Mouse (Mus musculus): Measurements from ENCODE around the gene Pcnx. TPM values are rescaled to one million over a fixed set of nuclear protein-coding genes. Genes with fewer than 3 reads are reported as not detected.

The Pcnx gene
- polyA plus RNA-seq, 1 experiment: not detected

DNA sequence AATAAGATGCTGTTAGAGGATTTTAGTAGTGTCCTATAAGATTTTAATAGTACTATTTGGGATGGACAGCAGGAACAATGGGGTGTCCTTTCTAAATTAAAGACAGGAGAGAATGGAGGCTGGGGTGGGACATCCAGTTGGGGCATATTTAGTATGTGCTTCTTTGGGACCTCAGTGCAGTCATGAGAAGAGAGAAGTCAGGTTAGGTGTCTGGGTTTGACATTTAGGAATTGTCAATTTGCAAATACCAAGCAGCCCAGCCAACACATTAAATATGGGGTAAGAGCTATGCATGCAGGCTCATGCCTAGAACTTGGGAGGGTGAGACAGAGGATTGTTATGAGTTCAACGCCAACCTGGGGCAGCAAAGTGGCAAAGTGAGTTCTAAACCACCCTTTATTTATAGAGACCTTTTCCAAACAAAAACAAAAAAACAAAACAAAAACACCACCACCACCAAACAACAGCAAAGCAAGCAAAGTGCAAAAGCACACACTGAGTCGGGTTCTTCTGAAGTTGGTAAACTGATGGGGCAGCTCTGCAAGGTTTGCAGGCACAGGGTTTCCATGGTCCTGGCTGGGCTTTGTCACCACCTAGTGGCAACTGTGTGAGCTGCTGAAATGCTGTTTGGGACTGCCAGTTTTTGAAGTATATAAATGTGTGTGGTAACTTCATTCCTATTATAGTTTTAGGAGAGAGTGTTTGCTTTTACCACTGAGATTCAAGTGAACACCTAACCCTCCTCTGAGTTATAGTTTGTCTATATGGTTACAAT lies 55.5 kb downstream of the Pcnx start:
- no peak for TF ChIP-seq GATA1 (IDR thresholded peaks at IDR 0.05; ENCODE audit: low read length)

DNA sequence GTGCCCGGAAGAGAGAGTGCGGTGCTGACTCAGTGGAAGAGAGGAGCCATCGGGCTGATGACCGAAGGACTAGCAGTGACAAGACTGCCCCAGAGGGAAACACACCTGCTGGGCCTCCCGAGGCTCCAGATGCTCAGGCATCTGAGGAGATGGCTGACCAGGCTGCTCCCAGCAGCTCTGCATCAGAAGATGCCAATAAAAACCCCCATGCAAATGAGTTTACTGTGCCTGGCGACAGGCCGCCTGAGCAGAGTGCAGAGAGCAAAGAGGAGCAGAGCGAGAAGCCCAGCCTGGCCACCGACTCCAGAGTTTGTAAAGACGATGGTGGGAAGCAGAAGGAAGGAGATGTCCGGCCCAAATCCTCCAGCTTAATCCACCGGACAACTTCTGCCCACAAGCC lies 58.5 kb downstream of the Pcnx start:
- TF ChIP-seq GATA1 (IDR thresholded peaks at IDR 0.05; ENCODE audit: low read length): no peak

DNA sequence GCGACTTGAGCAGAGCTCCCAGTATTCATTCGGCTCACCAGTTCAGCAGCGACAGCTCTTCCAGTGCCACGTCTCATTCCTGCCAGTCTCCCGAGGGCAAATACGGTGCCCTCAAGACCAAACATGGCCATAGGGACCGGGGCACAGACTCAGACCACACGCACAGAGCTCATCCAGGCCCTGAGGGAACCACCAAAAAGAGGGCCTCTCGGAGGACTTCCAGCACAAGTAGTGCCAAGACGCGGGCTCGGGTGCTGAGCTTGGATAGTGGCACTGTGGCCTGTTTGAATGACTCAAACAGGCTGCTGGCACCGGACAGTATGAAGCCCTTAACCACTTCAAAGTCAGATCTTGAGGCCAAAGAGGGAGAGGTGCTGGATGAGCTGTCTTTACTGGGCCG lies 59.1 kb downstream of the Pcnx start:
- TF ChIP-seq GATA1 (IDR thresholded peaks at IDR 0.05; ENCODE audit: low read length): no peak

DNA sequence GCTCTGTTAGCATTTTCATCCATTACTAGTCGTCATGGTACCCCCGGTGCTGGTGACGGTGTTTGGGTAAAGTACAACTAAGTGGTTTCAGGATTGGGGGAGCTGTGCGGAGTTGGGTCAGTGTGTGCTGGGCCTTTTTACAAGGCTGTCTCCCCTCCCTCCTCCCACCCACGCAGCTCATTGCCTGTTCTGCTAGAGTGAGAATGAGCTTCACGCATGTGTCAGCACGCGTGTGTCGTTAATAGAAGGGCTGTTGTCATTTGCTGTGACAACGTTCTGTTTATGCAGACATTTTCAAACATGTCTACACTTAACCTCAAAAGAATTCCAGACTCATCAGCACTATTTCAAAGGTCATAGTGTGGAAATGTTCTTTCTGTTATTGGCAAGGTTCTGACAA lies 60.2 kb downstream of the Pcnx start:
- no peak for TF ChIP-seq GATA1 (IDR thresholded peaks at IDR 0.05; ENCODE audit: low read length)

GRCm38 (mm10) chr12:81920614-81921013 lies 60.8 kb downstream of the Pcnx start:
- TF ChIP-seq GATA1 (IDR thresholded peaks at IDR 0.05; ENCODE audit: low read length): no peak

DNA sequence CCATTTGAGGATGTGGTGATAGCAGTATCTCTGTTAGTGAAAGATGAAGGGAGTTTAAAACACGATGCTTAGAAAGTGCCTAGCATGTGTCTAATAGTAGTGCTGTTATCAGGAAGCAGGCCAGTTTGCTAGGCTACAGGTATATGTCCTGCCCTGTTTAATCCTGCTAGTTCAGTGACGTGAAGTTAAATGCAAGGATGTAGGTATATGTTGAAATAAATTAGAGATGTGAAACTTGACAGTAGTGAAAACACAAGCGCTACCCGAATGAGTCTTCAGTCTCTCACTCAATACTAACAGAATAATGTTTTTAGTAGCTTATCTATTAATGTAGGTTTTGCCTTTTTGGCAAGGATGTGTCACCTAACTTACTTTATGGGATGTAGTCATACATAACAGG lies 62.0 kb downstream of the Pcnx start:
- TF ChIP-seq GATA1 (IDR thresholded peaks at IDR 0.05; ENCODE audit: low read length): no peak

GRCm38 (mm10) chr12:81922838-81923237 lies 63.0 kb downstream of the Pcnx start:
- no peak for TF ChIP-seq GATA1 (IDR thresholded peaks at IDR 0.05; ENCODE audit: low read length)

DNA sequence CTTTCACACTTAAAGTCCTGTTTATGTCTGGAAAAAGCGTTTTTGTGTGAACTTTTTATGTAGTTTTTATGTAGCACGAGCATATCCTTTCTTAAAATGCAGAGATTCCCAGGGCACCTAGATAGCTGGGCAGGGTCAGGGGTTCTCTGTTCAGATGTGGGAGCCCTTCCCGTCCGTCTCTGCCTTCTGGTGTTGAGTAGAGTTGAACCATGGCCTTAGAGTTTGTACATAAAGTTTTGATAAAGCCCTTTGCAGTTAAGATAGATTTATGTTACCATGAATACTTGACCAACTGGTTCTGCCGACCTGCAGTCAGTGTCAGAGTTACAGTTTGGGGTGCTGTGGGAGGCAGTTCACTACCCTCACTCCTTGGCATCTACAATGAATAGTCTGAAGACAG lies 67.3 kb downstream of the Pcnx start:
- TF ChIP-seq GATA1 (IDR thresholded peaks at IDR 0.05; ENCODE audit: low read length): no peak

GRCm38 (mm10) chr12:81927643-81928381 lies 68.0 kb downstream of the Pcnx start:
- TF ChIP-seq GATA1 (IDR thresholded peaks at IDR 0.05; ENCODE audit: low read length): no peak

- no peak for TF ChIP-seq GATA1 (IDR thresholded peaks at IDR 0.05; ENCODE audit: low read length)
Measured at GRCm38 (mm10) chr12:81928382-81928770, 68.6 kb downstream of the Pcnx start.

GRCm38 (mm10) chr12:81932015-81932414 lies 72.2 kb downstream of the Pcnx start:
- no peak for TF ChIP-seq GATA1 (IDR thresholded peaks at IDR 0.05; ENCODE audit: low read length)

- TF ChIP-seq GATA1 (IDR thresholded peaks at IDR 0.05; ENCODE audit: low read length): no peak
Measured at GRCm38 (mm10) chr12:81933430-81933829, 73.6 kb downstream of the Pcnx start.

DNA sequence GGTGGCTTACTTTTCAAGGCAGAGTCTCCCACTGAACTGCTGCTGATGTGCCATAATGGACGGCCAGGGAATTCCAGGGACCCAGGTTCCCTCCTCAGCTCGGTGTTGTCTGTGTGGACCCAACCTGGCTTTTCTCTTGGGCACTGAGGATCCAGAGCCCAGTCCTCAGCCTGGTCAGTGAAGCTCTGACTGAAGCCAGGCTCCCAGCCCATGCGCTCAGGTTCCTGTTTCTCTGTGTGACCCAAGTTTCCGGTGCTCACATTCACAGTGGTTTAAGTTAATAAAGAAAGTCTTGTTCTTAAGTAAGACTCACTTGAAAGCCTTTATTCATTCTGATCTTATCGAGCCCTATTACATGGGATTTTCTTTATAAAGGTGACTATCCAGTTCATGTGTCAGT lies 74.7 kb downstream of the Pcnx start:
- TF ChIP-seq GATA1 (IDR thresholded peaks at IDR 0.05; ENCODE audit: low read length): no peak

DNA sequence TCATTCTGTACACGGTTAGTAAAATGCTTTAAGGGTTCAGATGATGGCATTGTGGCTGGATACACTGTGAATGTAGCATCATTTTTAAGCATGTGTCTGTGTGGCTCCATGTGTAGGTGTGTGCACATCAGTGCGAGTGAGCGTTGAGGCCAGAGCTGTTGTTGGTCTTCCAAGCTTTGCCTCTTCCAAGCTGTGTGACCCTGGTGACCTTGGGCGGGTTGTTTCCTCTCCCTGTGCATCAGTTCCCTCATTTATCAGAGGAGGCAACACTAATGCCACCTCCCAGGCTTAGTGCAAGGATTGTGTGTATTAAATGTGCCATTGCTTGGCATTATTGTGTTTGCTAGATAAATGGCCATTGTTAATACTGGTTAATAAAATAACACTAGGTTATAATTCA lies 76.2 kb downstream of the Pcnx start:
- no peak for TF ChIP-seq GATA1 (IDR thresholded peaks at IDR 0.05; ENCODE audit: low read length)

DNA sequence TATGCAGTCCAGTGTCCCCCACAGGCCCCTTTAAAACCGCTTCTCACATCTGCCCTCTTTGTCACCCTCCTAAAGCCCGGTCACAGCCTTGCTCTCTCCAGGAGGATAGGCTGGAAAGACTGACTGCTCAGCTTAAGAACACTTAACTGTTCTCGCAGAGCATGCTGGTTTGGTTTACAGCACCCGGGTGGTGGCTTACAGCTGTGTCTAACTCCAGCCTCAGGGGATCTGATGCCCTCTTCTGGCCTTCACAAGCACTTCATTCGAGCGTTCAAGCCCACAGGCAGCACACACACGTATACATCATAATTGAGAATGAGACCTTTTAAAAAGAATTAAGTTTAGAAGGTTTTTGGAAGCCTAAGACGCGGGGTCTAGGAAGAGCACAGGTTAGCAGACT lies 81.4 kb downstream of the Pcnx start:
- no peak for TF ChIP-seq GATA1 (IDR thresholded peaks at IDR 0.05; ENCODE audit: low read length)

- no peak for TF ChIP-seq GATA1 (IDR thresholded peaks at IDR 0.05; ENCODE audit: low read length)
Measured at GRCm38 (mm10) chr12:81943331-81944062, 83.7 kb downstream of the Pcnx start.
